Mouse (Mus musculus): Measurements from ENCODE around the gene Lrrc38. TPM values are rescaled to one million over a fixed set of nuclear protein-coding genes. Genes with fewer than 3 reads are reported as not detected.

Lrrc38 gene
- polyA plus RNA-seq, 1 experiment = 2.8 TPM

Other genes starting within 250 kb of the Lrrc38 start
- gene Prdm2, start 136.8 kb upstream of the Lrrc38 start, polyA plus RNA-seq (2012; rRNA removed) = 19.2 and 19.6 TPM in 2 replicates
- 12.3 and 15.7 TPM in 2 replicates for gene Pdpn, start 50.2 kb upstream of the Lrrc38 start, polyA plus RNA-seq (2012; rRNA removed)
- 0.06 and 0.11 TPM in 2 replicates for gene Pramel1, start 44.7 kb downstream of the Lrrc38 start, polyA plus RNA-seq (2012; rRNA removed)
- 9.4 and 9.5 TPM in 2 replicates for gene Pramef8, start 62.7 kb downstream of the Lrrc38 start, polyA plus RNA-seq (2012; rRNA removed)
- not detected in 2 replicates for gene Oog4, start 100.6 kb downstream of the Lrrc38 start, polyA plus RNA-seq (2012; rRNA removed)
- gene Gm13043, start 161.6 kb downstream of the Lrrc38 start, polyA plus RNA-seq (2012; rRNA removed) = not detected in 2 replicates
- gene Gm13040, start 186.2 kb downstream of the Lrrc38 start, polyA plus RNA-seq (2012; rRNA removed) = not detected in 2 replicates
- not detected in 2 replicates for gene BC080695, start 201.9 kb downstream of the Lrrc38 start, polyA plus RNA-seq (2012; rRNA removed)
- not detected in 2 replicates for gene Gm13057, start 202.0 kb downstream of the Lrrc38 start, polyA plus RNA-seq (2012; rRNA removed)